Mouse (Mus musculus): ENCODE data around the gene Rbp3. TPM values are rescaled to one million over a fixed set of nuclear protein-coding genes. Genes with fewer than 3 reads are reported as not detected.

Gene Rbp3
- total and polyA plus RNA-seq, 3 experiments: not detected

DNA sequence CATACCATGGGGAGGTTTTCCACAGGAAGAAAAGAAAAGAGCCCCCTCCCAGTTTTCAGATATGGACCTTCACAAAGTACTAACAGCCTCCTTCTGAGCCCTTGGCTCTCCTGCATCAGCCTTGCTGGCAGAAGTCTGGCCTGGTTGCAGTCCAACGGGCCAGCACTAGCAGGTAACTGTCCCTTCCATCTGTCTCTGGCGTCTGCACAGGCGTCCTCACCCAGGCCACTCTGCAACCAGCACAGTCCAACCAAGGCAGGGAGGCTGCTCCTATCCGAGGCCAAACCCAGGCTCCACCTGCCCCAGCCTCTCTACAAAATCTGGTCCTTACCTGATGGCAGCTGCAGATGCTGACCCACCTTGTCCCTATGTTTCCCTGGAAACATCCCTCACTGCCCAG lies 38.2 kb downstream of the Rbp3 start:
- Histone ChIP-seq H3K79me2 (replicated peaks; ENCODE audit: control insufficient read depth, extremely low read depth, insufficient read depth, poor library complexity, severe bottlenecking) (no peaks in the 10 kb centered on the region), H3K27ac (ENCODE audit: insufficient read depth, low read depth) (no peak overlapping the region), H3K4me1 (ENCODE audit: control insufficient read depth in 1 of 2, insufficient read depth in 2 of 2) (peaks cover 0 to 4% of the 10 kb centered on the region in 2 experiments; a peak in 1 of 4 replicates), H3K4me3 (replicated peaks in 1 of 3; ENCODE audit: low read depth in 2 of 3, low read length in 2 of 3, poor library complexity in 1 of 3) (no peak overlapping the region), H3K36me3 (replicated peaks in 1 of 2; ENCODE audit: control insufficient read depth in 1 of 2, insufficient read depth in 1 of 2, low read length in 1 of 2) (no peaks in the 10 kb centered on the region), H3K9me3 (replicated peaks; ENCODE audit: low read length) (no peaks in the 10 kb centered on the region), H3K27me3 (replicated peaks) (peaks cover 23% of the 10 kb centered on the region), H3K9ac (ENCODE audit: insufficient read depth, low read depth) (no peak overlapping the region), H3K4me2 (ENCODE audit: insufficient read depth, low read depth, poor library complexity, severe bottlenecking) (no peak overlapping the region)
- in situ Hi-C loops (cut with MboI; ENCODE audit: low pct_ligation_motif_present, low pct_unique_long_range_greater_than_20kb, low sequenced_read_pairs): no loop called here
- dilution Hi-C loops (cut with MboI; ENCODE audit: extremely low pct_ligation_motif_present, extremely low pct_unique_long_range_greater_than_20kb, low sequenced_read_pairs): no loop called here
- TF ChIP-seq JUND (conservative IDR thresholded peaks at IDR 0.05; ENCODE audit: low read depth, low read length): no peak
- no peak for TF ChIP-seq MYC (IDR thresholded peaks at IDR 0.05; ENCODE audit: low read depth, low read length)
- TF ChIP-seq IRF4 (IDR thresholded peaks at IDR 0.05; ENCODE audit: low read depth, low read length): no peak
- no peak for TF ChIP-seq EP300 (IDR thresholded peaks at IDR 0.05; ENCODE audit: low read length)
- no peak for TF ChIP-seq PAX5 (IDR thresholded peaks at IDR 0.05; ENCODE audit: low read length)
- TF ChIP-seq ETS1 (conservative IDR thresholded peaks at IDR 0.05; ENCODE audit: low read depth, low read length): no peak
- no peak for DNase-seq (ENCODE audit: extremely low read depth)

DNA sequence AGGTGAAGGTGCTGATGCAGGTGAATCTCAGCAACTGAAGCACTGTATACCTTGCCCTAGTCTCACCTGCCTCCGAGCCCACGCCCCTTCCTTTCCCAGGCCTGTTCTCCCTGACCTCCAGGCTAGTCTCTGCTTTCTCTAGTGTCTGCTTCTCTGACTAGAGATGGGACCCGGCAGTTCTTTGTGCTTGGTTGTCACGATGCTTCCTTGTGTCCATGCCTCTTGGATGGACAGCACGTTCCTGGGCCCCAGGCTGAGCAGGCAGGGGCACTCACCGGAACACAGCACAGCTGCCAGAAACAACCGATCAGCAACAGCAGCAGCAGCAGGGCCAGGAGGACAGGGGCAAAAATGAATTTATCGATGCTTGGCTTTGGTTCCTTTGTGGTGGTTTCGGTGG lies 39.2 kb downstream of the Rbp3 start:
- Histone ChIP-seq H3K4me3 (replicated peaks in 1 of 3; ENCODE audit: low read depth in 2 of 3, low read length in 2 of 3, poor library complexity in 1 of 3) (no peak overlapping the region), H3K4me2 (ENCODE audit: insufficient read depth, low read depth, poor library complexity, severe bottlenecking) (no peak overlapping the region), H3K36me3 (replicated peaks in 1 of 2; ENCODE audit: control insufficient read depth in 1 of 2, insufficient read depth in 1 of 2, low read length in 1 of 2) (no peaks in the 10 kb centered on the region), H3K27ac (ENCODE audit: insufficient read depth, low read depth) (no peak overlapping the region), H3K27me3 (replicated peaks) (peaks cover 25% of the 10 kb centered on the region), H3K9ac (ENCODE audit: insufficient read depth, low read depth) (no peak overlapping the region), H3K4me1 (ENCODE audit: control insufficient read depth in 1 of 2, insufficient read depth in 2 of 2) (peaks cover 0 to 4% of the 10 kb centered on the region in 2 experiments; a peak in 1 of 4 replicates), H3K9me3 (replicated peaks; ENCODE audit: low read length) (no peaks in the 10 kb centered on the region), H3K79me2 (replicated peaks; ENCODE audit: control insufficient read depth, extremely low read depth, insufficient read depth, poor library complexity, severe bottlenecking) (no peaks in the 10 kb centered on the region)
- dilution Hi-C loops (cut with MboI; ENCODE audit: extremely low pct_ligation_motif_present, extremely low pct_unique_long_range_greater_than_20kb, low sequenced_read_pairs): no loop called here
- TF ChIP-seq KAT2A (IDR thresholded peaks at IDR 0.05; ENCODE audit: insufficient replicate concordance, low read length) (no peak), USF2 (conservative IDR thresholded peaks at IDR 0.05; ENCODE audit: low read depth, low read length) (no peak), SIN3A (IDR thresholded peaks at IDR 0.05; ENCODE audit: low read length) (no peak), ZKSCAN1 (IDR thresholded peaks at IDR 0.05; ENCODE audit: borderline replicate concordance, low read depth, low read length) (no peak), JUN (IDR thresholded peaks at IDR 0.05; ENCODE audit: insufficient read depth, low read depth, low read length) (no peak), ETS1 (conservative IDR thresholded peaks at IDR 0.05; ENCODE audit: low read depth, low read length) (no peak), MAX (IDR thresholded peaks at IDR 0.05; ENCODE audit: low read length) (no peak), HCFC1 (IDR thresholded peaks at IDR 0.05; ENCODE audit: low read depth, low read length) (no peak), EP300 (IDR thresholded peaks at IDR 0.05; ENCODE audit: low read length) (no peak), MEF2A (IDR thresholded peaks at IDR 0.05; ENCODE audit: borderline replicate concordance, low read depth, low read length) (no peak), USF1 (IDR thresholded peaks at IDR 0.05; ENCODE audit: low read depth, low read length) (no peak), CTCF (conservative IDR thresholded peaks at IDR 0.05 in 1 of 2, IDR thresholded peaks at IDR 0.05 in 1 of 2; ENCODE audit: low read depth in 2 of 2, low read length in 2 of 2) (no peak)
- DNase-seq (ENCODE audit: extremely low read depth): no peak
- in situ Hi-C loops (cut with MboI; ENCODE audit: low pct_ligation_motif_present, low pct_unique_long_range_greater_than_20kb, low sequenced_read_pairs): no loop called here

Data from CH12.LX (cell line).